Mouse (Mus musculus) heart, postnatal 0 days (tissue): ENCODE measurements around the gene Plcb1. TPM values are rescaled to one million over a fixed set of nuclear protein-coding genes. Genes with fewer than 3 reads are reported as not detected.

Source experiments
- ATAC-seq: fragments of 200-750 bp; cut with Nextera tagmentation; 2 replicates; pipeline ENCODE4 v1.8.0; 2017; ENCODE audit warnings: low read depth, moderate number of reproducible peaks, moderate library complexity; ENCODE audit not compliant: insufficient read depth
- DNase-seq: peaks from one replicate; pipeline ENCODE4 v3.0.0-alpha.2; 2016; ENCODE audit warnings: low spot score
- H3K27ac ChIP-seq: fragments of 300-500 bp; sonication (generic); 2 replicates; pipeline ENCODE4 v1.5.1; 2014; ENCODE audit warnings: low read depth, mild to moderate bottlenecking
- H3K27me3 ChIP-seq: fragments of 300-500 bp; sonication (generic); 2 replicates; pipeline ENCODE4 v1.6.1; 2014; ENCODE audit warnings: low read length, mixed read lengths; ENCODE audit not compliant: control insufficient read depth, insufficient read depth
- H3K36me3 ChIP-seq: fragments of 300-500 bp; sonication (generic); replicated peaks from 2 replicates; pipeline ENCODE4 v1.6.1; 2014; ENCODE audit warnings: low read length, mixed read lengths; ENCODE audit not compliant: control insufficient read depth, insufficient read depth
- H3K4me1 ChIP-seq: fragments of 300-500 bp; sonication (generic); 2 replicates; pipeline ENCODE4 v1.6.1; 2014; ENCODE audit warnings: antibody characterized with exemption; ENCODE audit not compliant: control insufficient read depth, insufficient read depth
- H3K4me2 ChIP-seq: fragments of 300-500 bp; sonication (generic); 2 replicates; pipeline ENCODE4 v1.6.1; 2014; ENCODE audit warnings: low read depth, mild to moderate bottlenecking, low read length, moderate library complexity
- H3K4me3 ChIP-seq: fragments of 300-500 bp; sonication (generic); 2 replicates; pipeline ENCODE4 v1.5.1; 2014; ENCODE audit warnings: low read depth, low read length
- H3K9ac ChIP-seq: fragments of 300-500 bp; sonication (generic); replicated peaks from 2 replicates; pipeline ENCODE4 v1.6.1; 2014; ENCODE audit warnings: low read depth, low read length, mixed read lengths
- H3K9me3 ChIP-seq: fragments of 300-500 bp; sonication (generic); replicated peaks from 2 replicates; pipeline ENCODE4 v1.6.1; 2016; ENCODE audit warnings: low read length; ENCODE audit not compliant: control insufficient read depth
- CTCF ChIP-seq: IDR thresholded peaks from 2 replicates; pipeline ENCODE4 v1.5.1; 2016; ENCODE audit warnings: antibody characterized with exemption, control low read depth, low read depth
- EP300 ChIP-seq: IDR thresholded peaks from 2 replicates; pipeline ENCODE4 v1.6.1; 2016; ENCODE audit warnings: antibody characterized with exemption, low read depth
- WGBS: fragments of 180-500 bp; shearing (Covaris S2); extraction: QIAGEN DNeasy Blood & Tissue Kit; methylation state at CpG from one replicate; pipeline ENCODE4 v1.1.7; 2014; 5-methylcytosine and 5-hydroxymethylcytosine counted together
- polyA plus RNA-seq: library from polyadenylated mRNA; unstranded; fragments of >200 nt; fragmentation: Nextera tagmentation; extraction: Ambion mirVana; gene quantifications from 2 replicates; pipeline ENCODE4 v1.2.1, GENCODE M21; 2015
- total RNA-seq: library from RNA; depleted of rRNA; stranded (reverse); fragments of >200 nt; gene quantifications from 2 replicates; pipeline ENCODE4 v1.2.3, GENCODE M21; 2014; ENCODE audit warnings: low replicate concordance

The Plcb1 gene
- total and polyA plus RNA-seq, 2 experiments from 2014 or later, result 3.4 to 3.5 TPM

- DNase-seq, result no peak
- Histone ChIP-seq H3K27ac (no peak overlapping the region), H3K4me1 (no peaks in the 10 kb centered on the region), H3K27me3 (no peaks in the 10 kb centered on the region), H3K9ac (no peak overlapping the region), H3K9me3 (no peaks in the 10 kb centered on the region), H3K4me2 (no peak overlapping the region), H3K4me3 (no peak overlapping the region), H3K36me3 (no peaks in the 10 kb centered on the region)
- 71% methylated on average over 1 of the region's 1 CpGs for WGBS
- ATAC-seq, result no peak
- TF ChIP-seq CTCF (no peak), EP300 (no peak)
These were observed 595.5 kb downstream of the Plcb1 start for GRCm38 (mm10) chr2:135381396-135381795.

- no peak for ATAC-seq
- peak; percentile 35 for DNase-seq
- no peaks in the 10 kb centered on the region for H3K4me1 ChIP-seq
- no peaks in the 10 kb centered on the region for H3K36me3 ChIP-seq
- 60% methylated on average over 9 of the region's 9 CpGs for WGBS
- no peaks in the 10 kb centered on the region for H3K9me3 ChIP-seq
- H3K4me3 ChIP-seq, result no peak overlapping the region
- no peak overlapping the region for H3K4me2 ChIP-seq
- TF ChIP-seq EP300 (no peak), CTCF (peak; percentile 66)
- no peak overlapping the region for H3K9ac ChIP-seq
- H3K27me3 ChIP-seq, result no peaks in the 10 kb centered on the region
- H3K27ac ChIP-seq, result no peak overlapping the region
These were observed 602.1 kb downstream of the Plcb1 start for GRCm38 (mm10) chr2:135387990-135388389.

GRCm38 (mm10) chr2:135394698-135395097, 608.8 kb downstream of the Plcb1 start:
- no peak for TF ChIP-seq EP300
- TF ChIP-seq CTCF, result no peak
- 87% methylated on average over 3 of the region's 3 CpGs for WGBS
- Histone ChIP-seq H3K4me1 (no peaks in the 10 kb centered on the region), H3K27ac (no peak overlapping the region), H3K27me3 (no peaks in the 10 kb centered on the region), H3K4me3 (no peak overlapping the region), H3K9me3 (no peaks in the 10 kb centered on the region), H3K9ac (no peak overlapping the region), H3K36me3 (no peaks in the 10 kb centered on the region), H3K4me2 (no peak overlapping the region)
- ATAC-seq, result no peak
- no peak for DNase-seq

GRCm38 (mm10) chr2:135396375-135396774, 610.5 kb downstream of the Plcb1 start:
- DNase-seq (no peak), ATAC-seq (no peak)
- H3K36me3 ChIP-seq, result no peaks in the 10 kb centered on the region
- 74% methylated on average over 3 of the region's 3 CpGs for WGBS
- no peak overlapping the region for H3K27ac ChIP-seq
- no peak overlapping the region for H3K4me2 ChIP-seq
- H3K9me3 ChIP-seq, result no peaks in the 10 kb centered on the region
- H3K27me3 ChIP-seq, result no peaks in the 10 kb centered on the region
- no peak overlapping the region for H3K9ac ChIP-seq
- no peaks in the 10 kb centered on the region for H3K4me1 ChIP-seq
- no peak overlapping the region for H3K4me3 ChIP-seq
- TF ChIP-seq EP300, result no peak
- no peak for TF ChIP-seq CTCF

- no peaks in the 10 kb centered on the region for H3K27me3 ChIP-seq
- H3K27ac ChIP-seq, result no peak overlapping the region
- TF ChIP-seq EP300 (no peak), CTCF (no peak)
- H3K9me3 ChIP-seq, result no peaks in the 10 kb centered on the region
- H3K4me2 ChIP-seq, result no peak overlapping the region
- no peak overlapping the region for H3K9ac ChIP-seq
- H3K4me1 ChIP-seq, result no peaks in the 10 kb centered on the region
- no peak for DNase-seq
- no peak for ATAC-seq
- WGBS, result 95% methylated on average over 2 of the region's 2 CpGs
- H3K4me3 ChIP-seq, result no peak overlapping the region
- no peaks in the 10 kb centered on the region for H3K36me3 ChIP-seq
These were observed 612.1 kb downstream of the Plcb1 start for GRCm38 (mm10) chr2:135397970-135398369.

GRCm38 (mm10) chr2:135399760-135400159, 613.9 kb downstream of the Plcb1 start:
- Histone ChIP-seq H3K4me1 (no peaks in the 10 kb centered on the region), H3K4me3 (no peak overlapping the region), H3K27me3 (no peaks in the 10 kb centered on the region), H3K36me3 (no peaks in the 10 kb centered on the region), H3K9ac (no peak overlapping the region), H3K9me3 (no peaks in the 10 kb centered on the region), H3K4me2 (no peak overlapping the region), H3K27ac (no peak overlapping the region)
- TF ChIP-seq EP300 (no peak), CTCF (no peak)
- no peak for DNase-seq
- WGBS, result 79% methylated on average over 6 of the region's 6 CpGs
- ATAC-seq, result no peak
